Mouse (Mus musculus) neural tube, embryonic 10.5 days (tissue): Measurements from ENCODE around the gene Zfp384.
"Not testable (repeated sequence)": the region's sequence is repeated elsewhere in the genome, so short reads cannot be mapped to it uniquely, and the experiment has no call there.

Experiments used
- DNase-seq: peaks from one replicate; pipeline ENCODE4 v3.0.0-alpha.2; 2017; ENCODE audit warnings: low spot score; ENCODE audit errors: extremely low spot score

The Zfp384 gene

DNA sequence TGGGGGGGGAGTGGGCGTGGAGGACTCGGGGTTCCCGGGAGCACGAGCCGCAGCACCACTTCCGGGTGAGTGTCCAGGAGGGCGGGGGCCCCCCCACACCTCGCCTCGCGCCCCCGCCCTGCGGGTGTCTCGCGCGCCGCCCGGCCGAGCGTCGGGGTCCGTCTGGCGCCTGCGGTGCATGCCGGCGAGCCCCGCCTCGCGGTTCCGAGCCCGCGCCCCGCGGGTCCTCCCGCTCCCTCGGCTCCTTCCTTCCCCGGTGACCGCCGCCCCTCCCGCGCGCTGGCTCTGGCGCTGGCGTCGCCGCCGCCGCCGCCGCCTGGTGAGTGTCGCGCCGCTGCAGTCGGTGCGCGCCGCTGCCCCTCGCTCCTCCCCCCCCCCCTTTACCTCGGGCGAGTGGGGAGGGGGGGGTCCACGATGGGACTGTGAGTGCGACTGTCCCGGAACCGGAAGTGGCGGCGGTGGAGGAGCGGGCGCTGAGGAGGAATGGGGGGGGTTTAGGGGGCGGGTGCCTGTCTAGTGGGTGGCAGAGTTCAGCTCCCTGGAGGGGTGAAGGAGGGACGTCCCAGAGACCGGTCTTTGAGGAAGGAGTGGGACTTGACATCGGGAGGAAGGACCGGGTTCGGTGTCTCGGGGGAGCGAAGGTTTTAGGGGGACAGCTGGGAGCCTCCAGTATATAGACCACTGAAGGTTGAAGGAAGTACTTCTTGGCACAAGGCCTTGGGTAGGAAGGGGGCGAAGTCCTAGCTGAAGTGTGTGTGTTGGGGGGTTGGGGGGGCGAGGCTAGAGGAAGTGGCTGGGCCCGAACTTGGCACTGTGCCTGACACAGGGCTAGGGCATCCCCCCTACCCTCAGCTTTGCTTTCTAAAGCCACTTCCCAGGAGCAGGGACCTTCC is 482 bp downstream of the Zfp384 start:
- peak; percentile 87 for DNase-seq

- DNase-seq, result no peak
Measured at GRCm38 (mm10) chr6:125017682-125018081, 8.7 kb downstream of the Zfp384 start.

- DNase-seq, result peak; percentile 75
Measured at GRCm38 (mm10) chr6:125030532-125030931, 21.6 kb downstream of the Zfp384 start.

DNA sequence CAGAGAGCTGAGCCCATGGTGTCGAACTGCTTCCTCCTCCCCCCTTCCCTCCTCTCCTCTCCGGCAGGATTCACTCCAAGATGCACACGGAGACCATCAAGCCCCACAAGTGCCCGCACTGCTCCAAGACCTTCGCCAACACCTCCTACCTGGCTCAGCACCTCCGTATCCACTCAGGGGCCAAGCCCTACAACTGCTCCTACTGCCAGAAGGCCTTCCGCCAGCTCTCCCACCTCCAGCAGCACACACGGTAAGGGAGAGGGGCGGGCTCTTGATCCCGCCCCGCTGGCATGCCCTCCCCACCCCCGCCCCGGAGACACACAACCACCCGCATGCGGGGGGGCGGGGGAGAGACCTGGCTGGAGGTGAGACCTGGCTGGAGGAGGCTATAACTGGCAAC is 22.7 kb downstream of the Zfp384 start:
- DNase-seq, result no peak

DNA sequence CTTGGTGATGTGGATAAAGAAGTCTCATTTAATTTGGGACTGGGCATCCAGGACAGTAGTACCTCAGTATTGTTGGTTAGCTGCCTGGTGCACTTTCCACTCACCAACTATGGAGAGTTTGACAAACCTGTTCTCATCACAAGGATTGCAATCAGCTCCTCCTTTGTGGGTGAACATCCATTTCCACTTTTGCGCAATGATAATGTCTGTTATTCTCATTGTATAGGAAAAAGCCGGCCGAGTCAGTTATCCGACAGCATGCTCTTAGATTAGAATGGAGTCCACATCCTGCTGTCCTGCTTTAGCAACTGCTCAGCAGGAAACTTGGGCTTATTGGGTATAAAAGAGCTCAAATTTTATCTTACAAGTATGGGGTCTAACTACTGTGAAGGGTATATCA is 29.7 kb downstream of the Zfp384 start:
- no peak for DNase-seq

DNA sequence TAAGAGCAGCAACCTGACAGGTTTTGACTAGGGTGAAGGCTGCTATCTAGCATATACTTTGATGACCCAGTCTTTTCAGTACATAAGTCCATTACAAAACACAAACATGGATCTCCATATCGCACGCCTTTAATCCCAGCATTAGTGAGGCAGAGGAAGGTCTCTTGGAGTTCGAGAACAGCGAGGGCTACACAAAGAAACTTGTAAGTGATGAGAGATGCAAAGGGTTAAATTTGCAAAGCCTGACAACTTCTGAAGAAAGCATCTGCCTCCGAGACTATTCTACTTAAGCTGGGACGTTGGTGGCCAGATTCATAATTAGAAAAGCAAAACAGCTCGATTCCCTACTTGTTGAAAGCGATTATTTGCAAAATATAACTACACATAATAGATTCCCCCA is 30.2 kb downstream of the Zfp384 start:
- peak; percentile 64 for DNase-seq

DNA sequence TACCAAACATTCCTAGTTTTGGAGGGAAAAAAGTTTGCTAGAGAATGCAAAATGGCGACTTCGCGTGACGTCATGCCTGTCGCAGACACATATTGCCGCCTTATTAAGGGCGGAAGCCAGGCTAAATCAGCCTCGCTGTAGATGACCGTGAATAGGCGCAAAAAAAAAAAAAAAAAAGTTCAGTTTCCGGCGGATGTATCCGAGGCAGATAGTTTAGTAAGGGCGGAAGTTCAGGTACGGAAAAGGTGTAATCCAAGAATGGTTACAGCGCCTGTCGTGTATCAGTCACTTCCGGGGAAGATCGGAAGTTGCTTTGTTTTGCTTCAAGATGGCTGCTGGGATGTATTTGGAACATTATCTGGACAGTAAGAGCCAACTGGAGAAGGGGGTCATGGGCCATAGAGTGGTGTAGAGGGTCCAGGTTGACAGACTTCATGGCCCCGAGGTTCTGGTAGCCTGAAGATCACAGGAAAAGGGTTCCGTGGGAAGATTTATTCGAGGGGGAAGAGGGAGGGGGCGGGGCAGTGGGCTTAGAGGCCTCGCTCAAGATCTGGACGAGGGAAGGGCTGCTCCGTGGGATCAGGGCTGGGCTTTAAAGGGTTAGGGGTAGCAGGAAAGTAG is 30.7 kb downstream of the Zfp384 start, which contains the start of gene Ing4:
Ing4 (plus strand) TSS at position 228 of the 621 bp plus-strand sequence.
- DNase-seq, result peak; percentile 88

GRCm38 (mm10) chr6:125040221-125040620 is 31.3 kb downstream of the Zfp384 start:
- DNase-seq, result no peak

- DNase-seq, result no peak
Measured at GRCm38 (mm10) chr6:125041047-125041446, 32.1 kb downstream of the Zfp384 start.

GRCm38 (mm10) chr6:125042081-125042480 is 33.1 kb downstream of the Zfp384 start:
- no peak for DNase-seq

- DNase-seq, result peak; percentile 74
Measured at GRCm38 (mm10) chr6:125046691-125047090, 37.7 kb downstream of the Zfp384 start.

DNA sequence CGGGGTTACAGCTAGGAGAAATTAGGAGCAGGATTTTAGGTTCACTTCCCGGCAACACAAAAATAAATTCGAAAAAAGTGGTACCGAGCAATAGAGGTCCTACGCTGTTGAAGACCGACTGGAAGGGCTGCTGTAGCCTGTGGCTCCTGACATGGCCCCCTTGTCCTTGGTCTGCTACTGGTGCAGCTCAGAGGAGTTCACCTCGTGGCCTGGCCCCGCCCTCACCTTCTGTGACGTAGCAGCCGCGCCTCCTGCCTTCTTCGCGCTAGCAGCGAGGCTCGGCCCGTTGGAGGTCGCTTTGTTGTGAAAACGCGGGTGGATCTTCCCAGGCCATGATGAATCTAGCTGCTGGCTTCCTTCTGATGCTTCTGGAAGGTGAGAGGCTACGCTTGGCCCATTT is 40.7 kb downstream of the Zfp384 start, which contains the start of gene Acrbp:
Acrbp (plus strand) TSS at position 12 of the 400 bp plus-strand sequence.
- DNase-seq, result no peak

DNA sequence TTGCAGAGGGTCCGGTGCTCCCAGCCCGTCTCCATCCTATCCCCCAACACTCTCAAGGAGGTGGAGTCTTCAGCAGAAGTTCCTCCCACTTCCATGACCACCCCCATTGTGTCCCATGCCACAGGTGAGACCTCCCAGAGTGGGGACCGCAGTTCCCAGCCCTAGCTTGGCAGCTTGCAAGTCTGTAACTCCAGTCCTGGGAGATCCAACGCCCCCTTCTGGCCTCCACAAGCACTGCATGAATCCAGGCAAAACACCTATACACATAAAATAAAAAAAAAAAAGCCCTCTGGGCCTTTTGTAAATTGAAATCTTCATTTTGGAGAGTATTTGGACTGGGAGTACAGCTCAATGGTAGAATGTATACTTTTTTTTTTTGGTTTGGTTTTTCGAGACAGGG is 42.3 kb downstream of the Zfp384 start:
- DNase-seq, result no peak

GRCm38 (mm10) chr6:125061493-125061892 is 52.5 kb downstream of the Zfp384 start:
- DNase-seq, result no peak

DNA sequence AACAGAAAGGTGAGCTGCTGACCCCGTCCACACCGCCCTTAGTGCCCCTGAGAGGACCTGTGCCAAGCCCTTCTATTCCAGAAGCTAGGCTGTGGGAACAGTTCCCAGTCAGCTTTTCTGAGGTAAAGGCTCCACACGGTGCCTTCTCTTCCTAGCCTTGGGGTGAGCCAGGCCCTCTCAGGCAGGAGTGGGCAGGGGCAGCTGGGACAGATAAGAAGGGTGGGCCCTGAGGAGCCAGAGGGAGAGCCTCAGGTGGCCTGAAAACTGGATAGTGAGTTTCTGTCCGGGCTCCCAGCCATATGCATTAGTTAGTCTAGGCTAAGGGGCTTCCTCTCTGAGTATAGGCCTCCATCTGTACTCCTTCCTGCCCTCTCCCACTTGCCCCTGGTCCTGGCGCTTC is 53.6 kb downstream of the Zfp384 start:
- DNase-seq, result no peak

GRCm38 (mm10) chr6:125063906-125064305 is 55.0 kb downstream of the Zfp384 start:
- DNase-seq, result no peak

GRCm38 (mm10) chr6:125065223-125065622 is 56.3 kb downstream of the Zfp384 start:
- DNase-seq, result not testable (repeated sequence)

DNA sequence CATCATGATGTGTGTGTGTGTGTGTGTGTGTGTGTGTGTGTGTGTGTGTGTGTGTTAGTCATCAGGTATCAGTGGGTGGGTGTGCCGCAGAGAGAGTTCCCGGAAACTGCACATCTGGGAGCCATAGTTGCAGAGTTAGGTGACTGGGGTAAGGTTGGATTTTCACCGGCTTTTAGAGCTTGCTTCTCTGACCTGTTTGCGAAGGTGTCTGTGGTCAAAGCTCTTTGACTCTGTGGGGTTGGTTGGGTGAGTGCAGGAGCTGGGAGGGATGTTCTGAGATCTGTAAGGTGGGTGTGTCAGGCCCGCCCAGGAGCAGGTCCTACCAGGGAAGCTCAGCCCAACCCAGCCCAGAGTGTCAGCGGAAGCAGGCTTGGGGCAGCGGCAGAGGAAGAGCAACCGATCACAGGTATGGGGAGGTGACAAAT is 58.6 kb downstream of the Zfp384 start, which contains the start of gene Lpar5:
Lpar5 (plus strand) TSS at position 350 of the 425 bp plus-strand sequence.
- no peak for DNase-seq

GRCm38 (mm10) chr6:125071170-125071895 is 62.4 kb downstream of the Zfp384 start:
- no peak for DNase-seq

DNA sequence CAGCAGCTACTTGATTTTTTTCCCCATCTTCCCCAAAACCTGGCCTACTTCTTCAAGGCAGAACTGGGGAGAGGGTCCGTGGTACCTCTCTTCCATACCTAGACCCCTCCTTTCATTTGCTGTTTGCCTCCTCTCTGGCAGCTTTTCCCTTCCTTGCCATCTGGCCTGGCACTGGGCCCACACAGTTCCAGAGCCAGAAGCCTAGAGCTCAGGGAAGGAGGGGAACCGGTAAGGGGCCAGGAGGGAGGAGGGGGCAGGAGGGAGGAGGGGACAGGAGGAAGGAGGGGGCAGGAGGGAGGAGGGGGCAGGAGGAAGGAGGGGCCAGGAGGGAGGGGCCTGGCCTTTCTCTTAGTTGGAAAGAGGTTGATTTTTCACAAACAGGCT is 62.9 kb downstream of the Zfp384 start:
- no peak for DNase-seq

DNA sequence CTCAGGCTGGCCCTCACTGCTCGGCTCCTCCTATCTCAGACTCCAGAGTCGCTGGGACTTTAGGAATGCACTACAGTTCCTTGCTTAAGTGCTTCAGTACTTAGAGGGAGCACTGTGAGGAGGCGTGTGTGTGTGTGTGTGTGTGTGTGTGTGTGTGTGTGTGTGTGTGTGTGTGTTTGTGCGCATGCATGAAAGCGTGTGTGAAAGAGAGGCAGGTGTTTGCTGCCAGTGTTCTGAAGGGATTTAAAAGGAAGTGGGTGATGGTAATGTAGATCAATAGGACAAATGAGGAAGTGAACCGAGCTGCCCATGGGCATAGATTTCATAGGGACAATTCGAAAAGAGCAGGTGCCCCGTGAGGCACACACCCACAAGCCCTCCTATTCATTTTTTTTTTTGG is 64.9 kb downstream of the Zfp384 start:
- no peak for DNase-seq

- no peak for DNase-seq
Measured at GRCm38 (mm10) chr6:125081394-125081793, 72.4 kb downstream of the Zfp384 start.
